Mouse (Mus musculus): Measurements from ENCODE around the gene Mypn. TPM values are rescaled to one million over a fixed set of nuclear protein-coding genes. Genes with fewer than 3 reads are reported as not detected.

Mypn gene
- polyA plus RNA-seq, 1 experiment: 0.01 TPM

DNA sequence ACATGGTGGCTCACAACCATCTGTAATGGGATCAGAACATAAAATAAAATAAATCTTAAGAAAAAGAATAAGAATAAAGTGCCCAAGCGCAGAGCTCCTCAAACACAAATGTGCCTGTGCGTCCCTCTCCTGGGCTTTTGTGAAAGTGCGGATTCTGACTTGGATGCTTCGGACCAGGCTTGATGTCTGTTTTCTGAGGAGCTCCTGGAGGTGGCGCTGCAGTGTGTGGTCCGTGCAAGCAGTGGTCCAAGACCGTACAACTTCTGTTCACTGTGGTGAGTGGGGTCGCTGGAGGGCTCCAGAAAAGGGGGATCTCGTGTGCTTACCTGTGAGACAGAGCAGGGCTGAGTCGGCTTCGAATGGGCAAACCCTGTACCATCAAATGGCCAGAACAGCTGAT, 78.4 kb downstream of the Mypn start:
- Histone ChIP-seq H3ac (ENCODE audit: control insufficient read depth, insufficient read length, low read depth) (no peak overlapping the region), H3K79me3 (ENCODE audit: low read depth) (no peaks in the 10 kb centered on the region), H3K4me3 (ENCODE audit: insufficient read depth, poor library complexity, severe bottlenecking) (no peak overlapping the region), H3K79me2 (ENCODE audit: control insufficient read depth, insufficient read depth) (no peaks in the 10 kb centered on the region), H3K36me3 (ENCODE audit: control insufficient read depth, insufficient read depth) (no peaks in the 10 kb centered on the region), H3K27me3 (ENCODE audit: control insufficient read depth, insufficient read depth, insufficient read length) (no peaks in the 10 kb centered on the region)
- no peak for TF ChIP-seq CTCF (IDR thresholded peaks at IDR 0.05; ENCODE audit: control insufficient read depth, insufficient read depth, insufficient read length)
- no peak for TF ChIP-seq MAX (IDR thresholded peaks at IDR 0.05)
- TF ChIP-seq USF1 (IDR thresholded peaks at IDR 0.05; ENCODE audit: low read depth): no peak
- TF ChIP-seq MYOD1 (IDR thresholded peaks at IDR 0.05; ENCODE audit: control insufficient read depth, insufficient read length, low read depth): no peak
- TF ChIP-seq MYOG (IDR thresholded peaks at IDR 0.05; ENCODE audit: control insufficient read depth, extremely low read depth, insufficient read length): no peak
- no peak for TF ChIP-seq FOSL1 (IDR thresholded peaks at IDR 0.05; ENCODE audit: insufficient read depth, low read length, poor library complexity, severe bottlenecking)
- no peak for TF ChIP-seq CEBPB (IDR thresholded peaks at IDR 0.05; ENCODE audit: low read depth)

DNA sequence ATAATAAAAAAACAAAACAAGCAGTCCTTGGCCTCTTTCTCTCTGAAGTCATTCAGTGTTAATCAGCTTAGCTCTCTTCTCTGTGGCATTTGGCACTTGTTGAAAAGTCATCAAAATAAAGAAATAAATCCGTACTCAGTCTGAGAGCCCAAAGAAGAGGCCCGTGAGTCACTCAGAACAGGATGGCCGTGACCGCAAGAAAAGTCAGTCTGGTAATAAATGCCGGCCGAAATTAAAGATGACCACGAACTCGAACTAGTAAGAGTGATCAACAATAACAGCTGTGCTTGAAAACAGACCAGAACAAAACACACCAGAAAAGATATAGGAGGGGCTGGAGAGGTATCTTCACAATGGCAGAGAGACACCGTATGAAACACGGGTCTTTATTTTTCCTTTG, 79.7 kb downstream of the Mypn start:
- no peak for TF ChIP-seq MYOG (IDR thresholded peaks at IDR 0.05; ENCODE audit: control insufficient read depth, extremely low read depth, insufficient read length)
- TF ChIP-seq MYOD1 (IDR thresholded peaks at IDR 0.05; ENCODE audit: control insufficient read depth, insufficient read length, low read depth): peak; percentile 74
- peak; percentile 29 for TF ChIP-seq FOSL1 (IDR thresholded peaks at IDR 0.05; ENCODE audit: insufficient read depth, low read length, poor library complexity, severe bottlenecking)
- no peaks in the 10 kb centered on the region for H3K79me3 ChIP-seq (ENCODE audit: low read depth)
- no peaks in the 10 kb centered on the region for H3K36me3 ChIP-seq (ENCODE audit: control insufficient read depth, insufficient read depth)
- H3ac ChIP-seq (ENCODE audit: control insufficient read depth, insufficient read length, low read depth): no peak overlapping the region
- no peaks in the 10 kb centered on the region for H3K79me2 ChIP-seq (ENCODE audit: control insufficient read depth, insufficient read depth)
- H3K27me3 ChIP-seq (ENCODE audit: control insufficient read depth, insufficient read depth, insufficient read length): no peaks in the 10 kb centered on the region
- no peak overlapping the region for H3K4me3 ChIP-seq (ENCODE audit: insufficient read depth, poor library complexity, severe bottlenecking)

DNA sequence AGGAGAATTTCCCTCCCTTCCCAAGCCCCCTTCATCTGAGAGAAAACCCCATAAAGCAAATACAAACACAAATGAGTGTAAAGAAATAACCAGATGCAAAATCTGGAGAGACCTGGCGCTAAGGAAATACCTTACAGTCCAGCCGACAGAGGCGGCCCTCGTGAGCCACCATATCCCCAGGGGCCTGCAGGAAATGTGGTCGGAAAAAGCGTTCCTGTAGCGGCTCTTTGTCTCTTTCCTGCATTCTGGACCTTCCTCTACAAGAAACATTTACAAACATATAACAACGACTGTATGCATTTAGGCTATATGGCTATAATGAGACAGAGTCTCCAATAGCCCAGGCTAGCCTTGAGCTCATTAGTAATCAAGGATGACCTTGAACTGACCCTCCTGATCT, 80.6 kb downstream of the Mypn start:
- H3K27me3 ChIP-seq (ENCODE audit: control insufficient read depth, insufficient read depth, insufficient read length): no peaks in the 10 kb centered on the region
- no peak overlapping the region for H3ac ChIP-seq (ENCODE audit: control insufficient read depth, insufficient read length, low read depth)
- H3K36me3 ChIP-seq (ENCODE audit: control insufficient read depth, insufficient read depth): no peaks in the 10 kb centered on the region
- H3K79me2 ChIP-seq (ENCODE audit: control insufficient read depth, insufficient read depth): no peaks in the 10 kb centered on the region
- H3K79me3 ChIP-seq (ENCODE audit: low read depth): no peaks in the 10 kb centered on the region
- H3K4me3 ChIP-seq (ENCODE audit: insufficient read depth, poor library complexity, severe bottlenecking): no peak overlapping the region
- TF ChIP-seq MYOD1 (IDR thresholded peaks at IDR 0.05; ENCODE audit: control insufficient read depth, insufficient read length, low read depth) (no peak), FOSL1 (IDR thresholded peaks at IDR 0.05; ENCODE audit: insufficient read depth, low read length, poor library complexity, severe bottlenecking) (no peak), USF1 (IDR thresholded peaks at IDR 0.05; ENCODE audit: low read depth) (no peak), CTCF (IDR thresholded peaks at IDR 0.05; ENCODE audit: control insufficient read depth, insufficient read depth, insufficient read length) (no peak)

DNA sequence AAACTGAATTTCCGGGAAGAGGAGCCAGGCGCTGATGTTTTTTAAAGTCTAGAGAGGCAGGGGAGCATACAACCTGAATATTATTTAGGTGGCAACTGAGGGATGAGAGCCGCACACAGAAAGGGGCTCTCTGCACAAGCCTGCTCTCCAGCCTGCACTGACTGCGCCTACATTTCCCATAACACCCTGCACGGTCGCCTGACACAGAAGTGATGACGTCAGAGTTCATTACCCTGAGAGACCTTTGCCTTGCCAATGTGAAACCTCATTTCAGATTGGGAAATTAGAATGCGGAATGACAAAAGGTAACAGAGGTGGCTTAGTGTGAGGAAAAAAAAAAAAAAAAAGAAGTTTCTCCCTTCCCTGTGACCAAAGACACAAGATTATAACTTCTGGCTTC, 81.2 kb downstream of the Mypn start:
- TF ChIP-seq FOSL1 (IDR thresholded peaks at IDR 0.05; ENCODE audit: insufficient read depth, low read length, poor library complexity, severe bottlenecking) (no peak), USF1 (IDR thresholded peaks at IDR 0.05; ENCODE audit: low read depth) (no peak), MYOD1 (IDR thresholded peaks at IDR 0.05; ENCODE audit: control insufficient read depth, insufficient read length, low read depth) (no peak), CTCF (IDR thresholded peaks at IDR 0.05; ENCODE audit: control insufficient read depth, insufficient read depth, insufficient read length) (no peak), MYOG (IDR thresholded peaks at IDR 0.05; ENCODE audit: control insufficient read depth, extremely low read depth, insufficient read length) (no peak), CEBPB (IDR thresholded peaks at IDR 0.05; ENCODE audit: low read depth) (no peak), MAX (IDR thresholded peaks at IDR 0.05) (no peak)
- H3K36me3 ChIP-seq (ENCODE audit: control insufficient read depth, insufficient read depth): no peaks in the 10 kb centered on the region
- H3K79me3 ChIP-seq (ENCODE audit: low read depth): no peaks in the 10 kb centered on the region
- no peak overlapping the region for H3K4me3 ChIP-seq (ENCODE audit: insufficient read depth, poor library complexity, severe bottlenecking)
- no peak overlapping the region for H3ac ChIP-seq (ENCODE audit: control insufficient read depth, insufficient read length, low read depth)
- H3K79me2 ChIP-seq (ENCODE audit: control insufficient read depth, insufficient read depth): no peaks in the 10 kb centered on the region
- no peaks in the 10 kb centered on the region for H3K27me3 ChIP-seq (ENCODE audit: control insufficient read depth, insufficient read depth, insufficient read length)

DNA sequence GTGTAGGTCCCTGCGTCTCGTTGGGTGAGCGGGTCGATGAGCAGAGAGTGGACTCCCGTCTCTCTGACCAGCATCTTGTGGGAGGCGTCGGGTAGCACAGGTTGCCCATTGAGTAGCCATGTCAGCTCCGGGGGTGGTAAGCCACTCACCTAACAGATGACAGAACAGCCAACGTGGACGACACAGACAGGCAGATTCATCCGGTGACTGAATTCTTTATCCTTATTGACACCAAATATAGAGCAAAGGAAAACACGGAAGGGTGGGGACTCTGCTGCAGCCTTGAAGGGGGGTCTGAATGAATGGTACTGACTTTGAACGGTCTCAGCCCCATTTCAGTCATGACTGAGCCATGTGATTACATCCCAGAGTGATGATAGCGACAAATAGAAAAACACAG, 81.8 kb downstream of the Mypn start:
- TF ChIP-seq MAX (IDR thresholded peaks at IDR 0.05) (no peak), CEBPB (IDR thresholded peaks at IDR 0.05; ENCODE audit: low read depth) (no peak), FOSL1 (IDR thresholded peaks at IDR 0.05; ENCODE audit: insufficient read depth, low read length, poor library complexity, severe bottlenecking) (no peak), MYOD1 (IDR thresholded peaks at IDR 0.05; ENCODE audit: control insufficient read depth, insufficient read length, low read depth) (no peak), USF1 (IDR thresholded peaks at IDR 0.05; ENCODE audit: low read depth) (no peak), MYOG (IDR thresholded peaks at IDR 0.05; ENCODE audit: control insufficient read depth, extremely low read depth, insufficient read length) (no peak), CTCF (IDR thresholded peaks at IDR 0.05; ENCODE audit: control insufficient read depth, insufficient read depth, insufficient read length) (no peak)
- Histone ChIP-seq H3ac (ENCODE audit: control insufficient read depth, insufficient read length, low read depth) (no peak overlapping the region), H3K36me3 (ENCODE audit: control insufficient read depth, insufficient read depth) (no peaks in the 10 kb centered on the region), H3K4me3 (ENCODE audit: insufficient read depth, poor library complexity, severe bottlenecking) (no peak overlapping the region), H3K27me3 (ENCODE audit: control insufficient read depth, insufficient read depth, insufficient read length) (no peaks in the 10 kb centered on the region), H3K79me3 (ENCODE audit: low read depth) (no peaks in the 10 kb centered on the region), H3K79me2 (ENCODE audit: control insufficient read depth, insufficient read depth) (no peaks in the 10 kb centered on the region)

DNA sequence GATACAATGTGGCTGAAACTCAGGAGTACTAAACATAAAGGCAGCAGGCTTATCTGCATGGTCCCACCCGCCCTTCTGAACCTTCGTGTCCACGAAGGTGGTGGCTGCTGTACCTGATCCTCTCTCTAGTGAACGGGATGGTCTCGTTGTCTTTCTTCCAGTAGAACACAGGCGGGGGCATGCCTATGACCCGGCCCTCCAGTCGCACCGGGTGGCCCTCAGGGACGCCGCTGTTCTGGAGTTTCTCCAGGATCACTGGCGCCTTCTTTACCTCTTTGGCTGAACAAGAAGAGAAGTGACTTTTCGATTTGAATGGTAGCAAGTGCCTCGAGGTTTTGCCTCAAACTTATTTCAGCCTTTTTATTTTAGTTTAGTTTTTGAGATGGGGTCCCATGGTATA, 83.8 kb downstream of the Mypn start:
- no peaks in the 10 kb centered on the region for H3K79me3 ChIP-seq (ENCODE audit: low read depth)
- H3K79me2 ChIP-seq (ENCODE audit: control insufficient read depth, insufficient read depth): no peaks in the 10 kb centered on the region
- no peaks in the 10 kb centered on the region for H3K36me3 ChIP-seq (ENCODE audit: control insufficient read depth, insufficient read depth)
- H3K4me3 ChIP-seq (ENCODE audit: insufficient read depth, poor library complexity, severe bottlenecking): no peak overlapping the region
- TF ChIP-seq CEBPB (IDR thresholded peaks at IDR 0.05; ENCODE audit: low read depth): no peak
- TF ChIP-seq USF1 (IDR thresholded peaks at IDR 0.05; ENCODE audit: low read depth): no peak
- no peak for TF ChIP-seq FOSL1 (IDR thresholded peaks at IDR 0.05; ENCODE audit: insufficient read depth, low read length, poor library complexity, severe bottlenecking)
- TF ChIP-seq MYOG (IDR thresholded peaks at IDR 0.05; ENCODE audit: control insufficient read depth, extremely low read depth, insufficient read length): no peak
- no peak for TF ChIP-seq MYOD1 (IDR thresholded peaks at IDR 0.05; ENCODE audit: control insufficient read depth, insufficient read length, low read depth)
- TF ChIP-seq MAX (IDR thresholded peaks at IDR 0.05): no peak
- no peak for TF ChIP-seq CTCF (IDR thresholded peaks at IDR 0.05; ENCODE audit: control insufficient read depth, insufficient read depth, insufficient read length)
- H3K27me3 ChIP-seq (ENCODE audit: control insufficient read depth, insufficient read depth, insufficient read length): no peaks in the 10 kb centered on the region
- no peak overlapping the region for H3ac ChIP-seq (ENCODE audit: control insufficient read depth, insufficient read length, low read depth)
